Mouse (Mus musculus) c-Kit-positive CD71-positive TER-119-negative erythroid progenitor cells, embryonic 14.5 days (primary cell): Measurements from ENCODE around the gene Camta1.
A peak's percentile ranks its signal among the peaks of the same experiment; 100 is the strongest.

Experiments used
- DNase-seq: peaks from one replicate; pipeline ENCODE4 v3.0.0-alpha.2; 2013; ENCODE audit warnings: low read depth

Gene Camta1

DNA sequence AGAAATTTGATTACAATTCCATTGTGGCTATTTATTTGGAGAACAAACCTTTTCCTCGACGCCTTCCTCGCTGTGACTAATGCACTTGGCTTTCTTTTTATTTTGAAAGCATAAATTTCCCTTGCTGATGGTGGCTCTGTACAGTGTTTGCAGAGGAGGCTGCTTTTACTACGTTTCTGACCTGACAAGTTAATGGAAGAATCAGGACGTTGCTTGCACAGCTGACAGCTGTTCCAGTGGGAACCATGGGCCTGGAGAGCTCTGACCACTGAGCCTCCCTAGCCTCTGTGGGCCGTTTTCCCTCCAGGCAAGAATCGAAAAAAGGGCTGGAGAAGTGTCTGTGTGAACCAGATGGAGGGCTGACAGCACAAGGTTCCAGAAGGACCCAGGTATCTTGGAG is 342.7 kb downstream of the Camta1 start:
- no peak for DNase-seq

DNA sequence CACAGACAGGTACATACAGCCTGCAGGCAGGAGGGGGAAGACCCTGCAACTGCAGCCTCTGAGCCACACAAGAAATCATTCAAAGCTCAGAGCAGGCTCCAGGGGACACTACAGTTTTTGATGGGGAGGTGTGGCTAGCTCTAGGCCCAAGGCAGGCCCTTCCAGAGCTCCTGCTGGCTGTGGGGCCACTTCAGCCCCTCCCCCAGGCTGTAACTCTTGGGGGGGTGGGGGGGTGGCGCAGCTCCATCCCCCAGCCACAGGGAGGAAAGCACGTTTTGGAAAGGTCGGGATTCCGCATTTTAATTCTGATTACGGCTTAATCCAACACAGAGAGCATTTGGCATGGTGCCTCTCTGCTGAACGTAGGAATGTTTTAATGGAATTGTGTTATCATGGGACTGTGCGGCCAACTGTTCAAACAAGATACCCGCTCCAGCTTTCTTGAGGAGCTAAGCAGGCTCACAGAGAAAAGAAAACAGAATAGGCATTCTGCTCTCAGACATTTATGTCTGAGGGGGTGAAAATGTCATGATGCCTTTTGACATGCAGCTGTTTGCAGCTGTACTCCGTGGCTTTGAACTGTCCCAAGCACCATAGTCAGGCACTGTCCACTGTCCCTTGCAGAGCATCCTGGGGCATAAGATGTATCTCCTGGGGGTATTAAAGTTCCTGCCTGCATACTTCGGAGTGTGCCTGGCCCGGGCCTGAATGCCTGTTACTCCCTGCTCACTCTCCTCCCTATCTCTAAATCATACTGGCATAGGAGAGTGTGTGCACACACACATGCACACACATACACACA is 344.5 kb downstream of the Camta1 start:
- no peak for DNase-seq

DNA sequence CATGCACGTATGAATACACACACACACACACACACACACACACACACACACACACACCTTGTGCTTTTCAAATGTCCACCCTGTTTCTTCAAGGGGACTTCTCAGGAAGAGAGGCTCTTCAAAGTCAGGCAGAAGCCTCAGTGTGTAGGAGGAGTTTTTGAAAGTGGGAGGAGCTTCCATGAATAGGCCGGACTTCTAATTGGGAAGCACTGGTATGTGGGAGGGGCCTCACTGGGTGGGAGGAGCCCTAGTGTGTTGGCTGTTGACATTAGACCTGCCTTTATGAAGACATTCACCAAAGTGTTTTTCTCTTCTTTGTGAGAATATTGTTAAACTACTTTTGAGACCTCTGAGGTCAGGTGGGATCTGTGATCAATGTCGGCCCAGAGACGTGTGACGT is 346.4 kb downstream of the Camta1 start:
- DNase-seq, result no peak

DNA sequence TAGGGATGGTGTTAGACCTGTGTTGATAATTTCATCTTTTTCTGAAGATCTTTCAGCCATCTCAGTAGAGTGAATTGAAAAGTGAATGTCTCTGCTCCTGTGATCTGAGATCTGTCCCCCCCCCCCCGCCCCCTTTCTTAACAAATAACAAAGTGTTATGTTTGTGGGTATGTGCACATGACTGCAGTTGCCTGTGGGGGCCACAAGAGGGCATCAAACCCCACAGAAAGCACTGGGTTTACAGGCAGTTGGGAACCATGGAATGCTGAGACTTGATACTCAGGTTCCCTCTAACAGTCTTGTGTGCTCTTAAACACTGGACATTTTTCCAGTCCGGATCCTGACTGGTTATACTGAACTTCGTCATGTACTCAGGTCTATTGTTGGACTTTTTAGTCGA is 350.6 kb downstream of the Camta1 start:
- DNase-seq, result no peak

DNA sequence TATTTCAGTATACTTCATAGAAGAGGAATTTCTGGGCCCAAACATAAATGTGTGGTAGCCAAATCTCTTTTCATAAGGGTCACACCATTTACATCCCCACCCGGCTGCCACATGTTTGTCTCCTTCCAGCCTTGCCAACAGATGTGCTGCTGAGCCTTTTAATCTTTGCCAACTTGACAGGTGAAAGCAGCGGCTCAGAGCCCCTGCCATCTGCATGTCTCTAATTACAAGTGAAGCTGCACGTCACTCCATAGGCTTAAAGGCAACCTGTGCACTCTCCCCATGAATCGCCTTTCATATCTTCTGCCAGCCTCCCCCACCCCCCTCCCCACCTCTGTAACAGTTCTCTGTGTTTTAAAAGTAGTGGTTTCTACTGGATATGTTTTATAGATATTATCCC is 351.3 kb downstream of the Camta1 start:
- DNase-seq, result no peak

DNA sequence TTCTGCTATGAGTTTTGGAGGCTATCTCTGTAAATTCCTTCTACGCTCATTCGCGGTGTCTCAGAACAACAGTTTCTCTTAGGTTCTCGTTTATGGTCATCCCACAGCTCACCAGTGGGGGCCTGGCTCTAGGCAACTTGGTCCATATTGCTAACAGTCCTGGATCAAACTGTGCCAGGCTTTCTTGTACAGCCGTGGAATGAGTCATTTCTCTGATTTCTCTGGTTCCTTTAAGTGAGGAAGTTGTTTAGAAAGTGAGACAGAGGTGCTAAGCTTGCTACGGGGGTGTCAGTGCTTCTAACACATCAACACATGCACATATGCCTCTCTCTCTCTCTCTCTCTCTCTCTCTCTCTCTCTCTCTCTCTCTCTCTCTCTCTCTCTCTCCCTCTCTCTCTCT is 355.0 kb downstream of the Camta1 start:
- no peak for DNase-seq

DNA sequence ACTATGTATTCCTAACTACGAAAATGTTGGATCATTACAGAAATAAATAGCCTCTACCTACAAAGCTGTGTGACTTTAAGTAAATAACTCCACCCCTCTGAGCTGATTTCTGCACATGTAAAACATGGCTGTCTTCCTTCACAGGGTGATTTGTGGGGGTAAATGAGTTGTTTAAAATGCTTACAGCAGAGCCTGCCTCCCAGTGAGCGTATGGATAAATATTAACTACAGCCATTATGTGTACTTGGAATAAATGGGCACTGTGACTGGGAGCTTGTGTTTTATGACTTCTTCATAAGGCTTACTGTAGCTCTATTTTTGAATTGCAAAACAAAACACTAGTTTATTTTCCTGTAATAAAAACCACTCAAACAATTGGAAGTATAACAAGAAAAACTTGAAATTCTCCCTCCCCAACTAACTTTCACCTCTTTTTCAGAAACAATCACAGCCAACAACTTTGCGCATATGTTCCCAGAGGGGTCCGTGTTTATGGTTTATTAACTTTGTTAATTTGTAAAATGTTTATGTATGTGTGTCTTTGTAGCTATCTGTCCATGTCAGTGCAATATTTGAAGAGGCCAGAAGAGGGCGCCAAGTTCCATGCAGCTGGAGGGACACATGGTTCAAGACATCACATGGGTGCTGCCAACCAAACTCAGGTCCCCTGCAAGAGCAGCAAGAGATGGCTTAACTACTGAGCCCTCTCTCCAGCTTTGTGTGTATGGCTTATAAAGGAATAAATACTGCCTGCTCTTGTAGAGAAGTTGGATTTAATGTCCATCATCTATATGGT is 363.0 kb downstream of the Camta1 start:
- no peak for DNase-seq

DNA sequence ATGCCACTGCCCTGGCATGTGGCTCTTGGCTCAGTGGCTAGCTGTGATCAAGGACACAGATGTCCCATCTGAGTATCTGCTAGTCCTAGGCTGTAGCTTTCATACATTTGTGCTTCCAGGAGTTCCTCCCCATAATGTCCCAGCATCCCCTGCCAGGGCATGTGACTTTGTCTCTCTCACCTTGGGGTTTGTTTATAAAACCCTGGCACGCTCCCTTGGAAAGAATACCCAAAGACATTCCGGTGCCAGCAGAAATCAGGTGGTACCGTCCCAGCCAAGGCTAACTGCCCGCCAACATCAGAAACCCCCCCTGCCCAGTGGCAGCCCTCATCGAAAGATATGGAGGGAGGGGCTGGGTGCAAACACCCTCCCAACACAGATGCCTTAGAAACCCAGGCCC is 365.1 kb downstream of the Camta1 start:
- DNase-seq, result no peak

DNA sequence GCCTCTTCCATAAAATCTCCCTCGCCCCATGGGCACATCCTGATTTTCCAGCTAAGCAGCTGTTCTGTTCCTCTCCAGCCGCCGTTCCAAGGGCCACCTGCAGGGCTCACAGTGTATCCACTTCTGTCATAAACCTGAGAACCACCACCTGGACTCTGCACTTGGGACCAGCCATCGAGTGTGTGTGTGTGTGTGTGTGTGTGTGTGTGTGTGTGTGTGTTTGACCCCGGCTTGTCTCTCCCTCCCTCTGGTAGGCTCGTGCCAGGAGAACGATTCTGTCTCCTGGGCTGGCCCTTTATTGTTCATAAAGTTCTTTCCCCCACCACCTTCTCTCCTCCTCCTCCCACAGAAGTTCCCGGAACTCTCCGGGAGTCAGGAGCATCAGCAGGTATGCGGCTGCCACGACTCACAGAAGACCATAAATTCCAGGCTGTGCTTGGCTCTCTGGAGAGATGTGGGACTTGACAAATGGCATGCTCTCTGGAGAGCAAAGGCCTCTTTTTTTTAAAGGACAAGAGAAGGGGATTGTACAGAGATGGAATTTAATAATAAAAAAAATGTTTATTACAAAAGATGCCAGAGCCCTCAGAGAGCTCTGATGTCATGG is 366.3 kb downstream of the Camta1 start:
- no peak for DNase-seq

DNA sequence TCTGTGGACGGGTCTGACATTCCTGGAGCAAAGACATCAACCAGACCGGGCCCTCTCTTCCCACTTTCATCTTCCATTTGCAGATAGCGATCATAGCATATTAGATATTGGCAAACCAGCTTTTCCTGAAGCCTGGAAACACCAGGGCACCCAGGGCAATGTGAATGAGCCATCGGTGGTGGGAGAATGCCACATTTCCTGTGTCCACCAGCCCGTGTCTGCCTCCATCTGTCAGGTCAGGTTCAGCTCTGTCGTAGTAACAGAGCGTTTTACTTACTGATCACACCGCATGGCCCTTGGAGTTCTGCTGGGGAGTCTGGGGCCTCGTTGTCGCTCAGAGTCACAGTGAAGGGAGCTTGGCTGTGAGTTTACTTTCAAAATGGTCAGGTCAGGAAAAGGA is 368.9 kb downstream of the Camta1 start:
- DNase-seq, result no peak

DNA sequence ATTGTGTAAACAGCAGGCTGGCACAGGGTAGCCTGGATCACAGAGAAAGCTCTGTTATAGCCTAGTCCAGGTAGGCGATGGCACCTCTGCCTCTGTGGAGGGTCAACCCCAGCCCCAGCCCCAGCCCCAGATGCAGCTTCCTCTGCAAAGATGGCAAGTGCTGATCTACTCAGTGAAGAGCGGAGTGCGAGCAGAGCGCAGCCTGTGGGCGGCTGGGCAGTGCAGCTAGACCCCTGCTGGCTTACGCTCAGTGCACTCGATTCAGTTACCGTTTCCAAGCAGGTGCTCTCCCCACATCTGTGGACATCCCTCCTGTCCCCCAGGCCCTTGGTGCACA is 377.7 kb downstream of the Camta1 start:
- no peak for DNase-seq

DNA sequence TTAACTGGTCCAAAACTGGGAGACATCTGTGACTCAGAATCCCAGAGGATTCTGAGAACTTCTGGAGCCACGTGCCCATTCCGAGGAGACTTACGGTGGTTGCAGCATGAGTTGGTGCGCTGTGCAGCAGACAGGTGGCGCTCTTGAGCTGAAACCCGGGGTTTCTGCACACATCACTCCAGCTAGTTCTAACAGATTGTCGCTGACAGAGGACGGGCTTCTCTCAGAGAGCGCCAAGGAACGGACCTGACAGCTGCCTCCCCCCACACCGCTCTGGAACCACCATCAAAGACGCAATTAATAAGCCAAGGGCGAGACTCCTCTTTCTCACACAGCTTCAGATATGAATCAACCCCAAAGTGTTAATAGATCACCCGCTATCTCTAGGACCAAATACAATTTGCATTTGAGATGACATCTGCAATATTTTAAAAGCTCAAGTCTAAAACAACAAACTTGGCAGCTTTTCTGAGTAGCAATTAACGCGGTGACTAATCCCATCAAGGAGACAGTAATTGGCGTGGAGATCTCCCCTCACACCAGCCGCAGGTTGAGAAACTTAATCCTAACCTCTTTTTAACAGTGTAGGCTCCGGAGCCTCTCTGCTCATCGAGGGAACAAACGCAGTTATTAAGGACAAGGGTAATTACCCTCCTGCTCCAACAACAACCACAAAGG is 378.2 kb downstream of the Camta1 start:
- peak; percentile 3 for DNase-seq

DNA sequence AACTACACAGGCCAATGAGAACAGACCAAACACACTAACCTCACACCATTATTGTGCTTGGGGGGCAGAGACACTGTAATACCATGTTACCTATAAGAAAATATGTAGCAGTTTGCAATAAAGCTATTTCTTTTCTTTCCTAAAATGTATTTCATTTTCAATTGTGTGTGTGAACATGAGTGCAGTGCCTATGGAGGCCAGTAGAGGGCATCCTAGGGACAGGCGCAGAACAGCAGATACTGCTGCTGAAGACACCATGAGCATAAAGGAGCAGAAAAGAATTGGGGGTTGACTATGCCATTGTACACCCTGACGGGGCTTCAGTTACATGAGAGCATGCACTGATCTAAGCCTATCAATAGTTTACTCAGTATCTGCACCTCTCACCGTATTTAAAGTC is 380.7 kb downstream of the Camta1 start:
- DNase-seq, result no peak

DNA sequence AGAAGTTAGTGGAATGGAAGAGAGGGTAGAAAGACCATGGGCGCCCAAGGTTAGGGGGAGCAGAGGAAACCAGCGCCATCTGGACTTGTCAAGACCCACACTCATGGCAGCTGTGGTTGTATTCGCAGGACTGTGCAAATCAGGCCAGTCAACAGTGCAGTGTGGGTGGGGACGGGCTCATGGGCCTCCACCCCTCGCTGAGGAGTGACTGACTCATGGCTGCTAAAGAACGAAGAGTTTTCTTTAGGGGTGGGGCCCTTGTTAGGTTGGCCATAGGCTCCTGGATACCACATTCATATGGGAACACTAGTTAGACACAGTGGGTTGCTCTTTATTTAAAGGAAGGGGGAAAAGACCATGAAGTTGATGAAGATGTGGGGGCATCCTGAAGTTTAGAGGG is 383.7 kb downstream of the Camta1 start:
- no peak for DNase-seq

DNA sequence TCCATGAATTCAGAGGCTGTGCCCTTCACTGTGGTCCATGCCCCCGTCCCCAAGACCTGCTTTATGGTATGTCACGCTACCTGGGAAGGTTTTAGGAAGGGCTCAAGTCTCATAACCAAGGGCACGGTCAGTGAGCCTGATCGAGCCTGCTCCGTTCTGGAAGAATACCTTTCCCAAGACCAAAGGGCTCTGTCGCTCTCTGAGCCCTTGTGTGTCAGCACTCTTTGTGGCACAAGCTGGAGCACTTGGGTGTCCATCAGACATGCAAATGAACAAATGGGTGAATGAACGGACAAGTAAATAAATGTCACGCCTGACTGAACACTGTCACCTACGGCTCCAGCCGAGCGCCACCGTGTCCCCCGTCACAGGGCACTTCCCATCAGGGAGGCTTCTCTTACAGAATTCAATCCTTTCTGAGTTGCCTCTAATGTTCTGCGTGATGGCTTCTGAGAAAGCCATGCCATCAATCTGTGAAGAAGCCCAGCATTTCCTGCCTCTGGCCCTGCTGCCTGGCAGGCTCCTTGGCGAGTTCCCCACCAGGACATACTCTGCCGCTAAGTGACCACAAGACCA is 386.7 kb downstream of the Camta1 start:
- no peak for DNase-seq

DNA sequence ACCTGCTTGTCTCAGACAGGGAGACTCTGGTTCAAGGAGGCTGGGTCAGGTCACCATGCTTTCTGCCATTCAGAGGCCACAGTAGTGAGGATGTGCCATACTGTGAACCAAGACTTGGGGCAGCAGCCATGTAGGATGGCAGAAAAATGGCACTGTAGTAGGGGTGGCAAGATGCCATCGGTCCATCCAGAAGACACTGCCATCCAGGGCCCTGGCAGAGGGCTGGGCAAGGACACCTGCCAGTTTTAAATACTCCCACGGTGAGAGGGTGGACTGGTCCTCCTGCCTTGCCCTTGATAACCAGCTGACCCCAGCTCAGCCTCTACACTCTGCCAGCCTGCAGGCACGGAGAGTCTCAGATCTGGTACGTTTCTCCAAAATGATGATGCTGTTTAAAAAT is 389.8 kb downstream of the Camta1 start:
- no peak for DNase-seq

DNA sequence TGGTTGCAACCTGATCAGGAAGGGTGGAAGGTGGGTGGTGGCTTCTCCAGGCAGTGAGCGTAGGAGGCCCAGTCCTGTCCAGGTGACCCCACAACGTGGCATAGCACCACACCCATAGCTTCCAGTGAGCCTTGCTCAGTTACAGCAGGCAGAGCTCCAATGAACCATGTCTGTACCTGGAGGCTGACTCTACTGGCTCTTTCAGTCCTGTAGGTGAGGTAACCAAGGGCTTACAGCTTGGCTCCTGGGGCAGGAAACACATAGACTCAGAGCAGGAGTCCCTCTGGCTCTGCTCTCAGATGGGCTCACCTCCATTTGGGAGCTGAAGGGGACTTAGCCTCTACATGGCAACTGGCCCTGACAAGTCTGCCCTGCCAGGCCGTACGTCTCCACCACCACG is 393.3 kb downstream of the Camta1 start:
- DNase-seq, result no peak

DNA sequence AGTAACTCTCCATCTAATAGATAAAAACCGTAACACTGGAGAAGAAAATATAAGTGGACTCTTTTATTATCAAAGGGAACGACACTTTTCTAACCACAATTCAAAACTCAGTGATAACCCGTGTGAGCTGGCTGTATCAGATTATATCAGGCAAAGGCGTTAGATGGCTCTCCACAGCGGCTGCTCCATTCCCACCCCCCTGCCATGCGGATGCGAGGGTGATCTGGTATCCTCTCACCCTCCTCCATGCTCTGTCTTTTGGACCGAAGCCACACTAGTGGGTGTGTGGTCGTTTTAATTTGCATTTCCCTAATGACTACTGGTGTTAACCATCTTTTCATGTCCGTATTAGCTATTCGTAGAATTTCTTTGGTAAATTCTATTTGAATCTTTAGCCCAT is 403.0 kb downstream of the Camta1 start:
- no peak for DNase-seq

DNA sequence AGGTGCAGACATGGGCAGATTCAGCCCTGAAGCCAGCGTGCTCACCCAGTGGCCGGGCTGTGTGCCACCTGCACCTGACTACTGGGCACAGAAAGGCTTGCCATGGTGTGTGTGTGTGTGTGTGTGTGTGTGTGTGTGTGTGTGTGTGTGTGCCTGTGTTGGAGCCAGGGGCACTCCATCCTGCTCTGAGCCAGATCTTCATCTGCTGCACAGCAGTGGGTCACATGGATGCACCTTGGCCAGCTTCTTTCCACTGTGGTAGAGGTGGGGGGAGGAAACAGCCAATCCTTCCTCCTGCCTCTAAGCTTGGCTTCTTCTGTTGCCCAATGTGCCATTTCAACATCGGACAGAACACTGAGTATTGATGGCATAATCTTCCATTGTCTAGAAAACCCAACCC is 407.1 kb downstream of the Camta1 start:
- DNase-seq, result no peak

DNA sequence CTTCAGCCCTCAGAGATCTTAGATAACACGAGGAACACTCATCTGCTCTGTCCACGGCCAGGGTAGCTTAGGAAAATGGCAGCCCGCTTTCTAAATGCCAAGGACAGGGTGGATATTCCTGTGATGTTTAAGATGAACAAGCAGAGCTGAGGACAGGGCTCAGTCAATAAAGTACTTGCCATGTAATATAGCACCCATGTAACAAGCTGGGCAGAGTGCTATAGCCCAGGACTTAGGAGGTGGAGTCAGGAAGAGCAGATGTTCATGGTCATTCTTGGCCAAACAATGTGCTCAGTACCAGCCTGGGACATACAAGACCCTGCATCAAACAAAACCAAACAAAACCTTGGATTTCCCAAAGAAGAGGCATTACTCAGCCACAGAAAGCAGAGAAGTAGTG is 407.6 kb downstream of the Camta1 start:
- no peak for DNase-seq

DNA sequence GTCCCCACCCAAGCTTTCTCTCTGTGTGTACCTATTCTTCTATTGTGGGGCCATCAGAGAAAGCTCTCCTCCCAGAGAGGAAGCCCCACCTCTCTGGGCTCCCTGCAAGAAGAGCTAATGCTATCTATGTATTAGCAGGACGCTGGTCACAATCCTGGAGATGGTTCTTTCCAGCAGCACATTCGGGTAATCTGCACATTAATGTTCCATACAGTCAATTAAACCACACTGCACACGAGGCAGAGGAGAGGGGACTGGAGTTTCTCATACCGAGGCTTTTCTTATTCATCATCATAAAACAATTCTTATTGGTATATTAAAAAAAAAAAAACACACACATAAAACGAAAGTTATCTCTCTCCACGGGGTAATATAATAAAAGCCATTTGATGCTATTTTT is 409.8 kb downstream of the Camta1 start:
- no peak for DNase-seq

DNA sequence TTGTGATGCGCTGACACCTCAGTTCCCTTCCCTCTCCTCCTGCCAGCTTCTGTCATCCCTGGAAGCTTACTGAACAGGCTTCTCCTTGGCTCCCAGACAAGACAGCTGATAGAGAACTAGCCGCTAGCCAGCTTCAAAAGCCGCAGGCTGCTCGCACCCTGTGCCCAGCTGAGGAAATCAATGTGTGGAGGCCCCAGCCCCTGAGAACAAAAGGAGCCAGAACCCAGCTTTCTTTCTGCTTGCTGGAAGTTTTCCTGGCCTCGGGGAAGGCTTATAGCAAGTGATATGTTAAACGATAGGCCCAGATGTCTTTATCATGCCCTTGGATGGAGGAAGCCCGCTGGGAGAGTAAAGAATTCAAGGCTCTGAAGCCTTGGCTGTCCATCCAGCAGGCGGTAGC is 411.7 kb downstream of the Camta1 start:
- no peak for DNase-seq
